Mouse (Mus musculus) neural tube, embryonic 14.5 days (tissue): ENCODE results near the gene Dgcr8. TPM values are rescaled to one million over a fixed set of nuclear protein-coding genes. Genes with fewer than 3 reads are reported as not detected.
A peak's percentile ranks its signal among the peaks of the same experiment; 100 is the strongest.

Source experiments
- ATAC-seq: fragments of 200-750 bp; cut with Nextera tagmentation; 2 replicates; pipeline ENCODE4 v1.8.0; 2017; ENCODE audit warnings: low read depth, mild to moderate bottlenecking, moderate TSS enrichment, moderate library complexity
- H3K27ac ChIP-seq: fragments of 300-500 bp; sonication (generic); 2 replicates; pipeline ENCODE4 v1.5.1; 2014; ENCODE audit warnings: low read depth, mild to moderate bottlenecking, control low read depth, low read length, moderate library complexity, mixed read lengths
- H3K27me3 ChIP-seq: fragments of 300-500 bp; sonication (generic); 2 replicates; pipeline ENCODE4 v1.6.1; 2014; ENCODE audit warnings: low read length; ENCODE audit not compliant: control insufficient read depth, insufficient read depth
- H3K36me3 ChIP-seq: fragments of 300-500 bp; sonication (generic); 2 replicates; pipeline ENCODE4 v1.6.1; 2014; ENCODE audit warnings: low read length, mixed read lengths; ENCODE audit not compliant: control insufficient read depth, insufficient read depth
- H3K4me1 ChIP-seq: fragments of 300-500 bp; sonication (generic); 2 replicates; pipeline ENCODE4 v1.6.1; 2014; ENCODE audit warnings: low read length; ENCODE audit not compliant: control insufficient read depth, insufficient read depth
- H3K4me2 ChIP-seq: fragments of 300-500 bp; sonication (generic); 2 replicates; pipeline ENCODE4 v1.6.1; 2014; ENCODE audit warnings: mild to moderate bottlenecking, low read depth, low read length, control low read depth
- H3K4me3 ChIP-seq: fragments of 300-500 bp; sonication (generic); 2 replicates; pipeline ENCODE4 v1.5.1; 2014; ENCODE audit warnings: low read depth, low read length, control low read depth, mixed read lengths
- H3K9ac ChIP-seq: fragments of 300-500 bp; sonication (generic); replicated peaks from 2 replicates; pipeline ENCODE4 v1.6.1; 2014; ENCODE audit warnings: low read depth, mild to moderate bottlenecking, control low read depth, low read length, mixed read lengths
- H3K9me3 ChIP-seq: fragments of 300-500 bp; sonication (generic); 2 replicates; pipeline ENCODE4 v1.6.1; 2016; ENCODE audit warnings: low read length; ENCODE audit not compliant: control insufficient read depth
- WGBS: fragments of 180-500 bp; shearing (Covaris S2); extraction: QIAGEN DNeasy Blood & Tissue Kit; methylation state at CpG from one replicate; pipeline ENCODE4 v1.1.7; 2014; 5-methylcytosine and 5-hydroxymethylcytosine counted together
- polyA plus RNA-seq: library from polyadenylated mRNA; unstranded; fragments of >200 nt; fragmentation: Nextera tagmentation; extraction: Ambion mirVana; gene quantifications from 2 replicates; pipeline ENCODE4 v1.2.1, GENCODE M21; 2014

Gene Dgcr8
- polyA plus RNA-seq, 1 experiment from 2014 or later, result 40.8 TPM

GRCm38 (mm10) chr16:18247521-18248399 lies 41.3 kb downstream of the Dgcr8 start:
- Histone ChIP-seq H3K4me1 (peaks cover 29% of the 10 kb centered on the region), H3K9ac (peak overlapping the region; percentile 89), H3K4me2 (peak overlapping the region; percentile 69), H3K4me3 (peak overlapping the region; percentile 89), H3K9me3 (no peaks in the 10 kb centered on the region), H3K27ac (peak overlapping the region; percentile 93), H3K36me3 (peaks cover 30% of the 10 kb centered on the region), H3K27me3 (no peaks in the 10 kb centered on the region)
- WGBS, result under 1% methylated on average over 32 of the region's 33 CpGs
- no peak; the same call in 1 of the 2 replicates for ATAC-seq

- H3K36me3 ChIP-seq, result peaks cover 59% of the 10 kb centered on the region
- WGBS, result 93% methylated on average over 10 of the region's 10 CpGs
- H3K27ac ChIP-seq, result no peak overlapping the region
- no peaks in the 10 kb centered on the region for H3K27me3 ChIP-seq
- ATAC-seq, result no peak
- no peaks in the 10 kb centered on the region for H3K9me3 ChIP-seq
- H3K9ac ChIP-seq, result no peak overlapping the region
- H3K4me2 ChIP-seq, result no peak overlapping the region
- peaks cover 2% of the 10 kb centered on the region for H3K4me1 ChIP-seq
- no peak overlapping the region for H3K4me3 ChIP-seq
Observed at GRCm38 (mm10) chr16:18241581-18241980, 47.5 kb downstream of the Dgcr8 start.

GRCm38 (mm10) chr16:18236676-18237501 lies 52.2 kb downstream of the Dgcr8 start:
- Histone ChIP-seq H3K4me1 (peaks cover 19% of the 10 kb centered on the region), H3K4me2 (no peak overlapping the region), H3K9ac (no peak overlapping the region), H3K27ac (no peak overlapping the region), H3K4me3 (no peak overlapping the region), H3K36me3 (peaks cover 30% of the 10 kb centered on the region), H3K9me3 (no peaks in the 10 kb centered on the region), H3K27me3 (no peaks in the 10 kb centered on the region)
- WGBS, result 70% methylated on average over 7 of the region's 7 CpGs
- no peak for ATAC-seq

- H3K27me3 ChIP-seq, result no peaks in the 10 kb centered on the region
- peak; percentile 87 for ATAC-seq
- peak overlapping the region; percentile 94 for H3K9ac ChIP-seq
- H3K4me2 ChIP-seq, result peak overlapping the region; percentile 86
- H3K4me1 ChIP-seq, result peaks cover 19% of the 10 kb centered on the region
- peak overlapping the region; percentile 84 for H3K4me3 ChIP-seq
- 5% methylated on average over 19 of the region's 19 CpGs for WGBS
- peaks cover 23% of the 10 kb centered on the region for H3K36me3 ChIP-seq
- H3K9me3 ChIP-seq, result no peaks in the 10 kb centered on the region
- peak overlapping the region; percentile 91 for H3K27ac ChIP-seq
Observed at GRCm38 (mm10) chr16:18235389-18236065, 53.5 kb downstream of the Dgcr8 start.

GRCm38 (mm10) chr16:18234671-18235388 lies 54.2 kb downstream of the Dgcr8 start, which contains the start of gene Zdhhc8:
Zdhhc8 (minus strand) TSS chr16:18235136.
- Histone ChIP-seq H3K9me3 (no peaks in the 10 kb centered on the region), H3K36me3 (peaks cover 16% of the 10 kb centered on the region), H3K4me2 (peak within 1 kb of the TSS; percentile 86), H3K9ac (peak within 1 kb of the TSS; percentile 94), H3K4me1 (peaks cover 19% of the 10 kb centered on the region), H3K27me3 (no peaks in the 10 kb centered on the region), H3K4me3 (peak within 1 kb of the TSS; percentile 84), H3K27ac (peak within 1 kb of the TSS; percentile 91)
- 1% methylated on average over 54 of the region's 79 CpGs for WGBS
- peak; percentile 83 for ATAC-seq

- no peaks in the 10 kb centered on the region for H3K9me3 ChIP-seq
- H3K4me1 ChIP-seq, result peaks cover 24% of the 10 kb centered on the region
- peak overlapping the region; percentile 91 for H3K27ac ChIP-seq
- H3K4me3 ChIP-seq, result peak overlapping the region; percentile 84
- H3K36me3 ChIP-seq, result peaks cover 8% of the 10 kb centered on the region
- no peaks in the 10 kb centered on the region for H3K27me3 ChIP-seq
- peak; percentile 28; the same call in 1 of the 2 replicates for ATAC-seq
- H3K4me2 ChIP-seq, result peak overlapping the region; percentile 86
- 23% methylated on average over 13 of the region's 13 CpGs for WGBS
- H3K9ac ChIP-seq, result peak overlapping the region; percentile 94
Observed at GRCm38 (mm10) chr16:18233919-18234670, 55.0 kb downstream of the Dgcr8 start.

GRCm38 (mm10) chr16:18233451-18233850 lies 55.6 kb downstream of the Dgcr8 start:
- 33% methylated on average over 1 of the region's 1 CpGs for WGBS
- Histone ChIP-seq H3K4me2 (peak overlapping the region; percentile 86; the same call in 1 of the 2 replicates), H3K27me3 (no peaks in the 10 kb centered on the region), H3K9me3 (no peaks in the 10 kb centered on the region), H3K4me1 (peaks cover 24% of the 10 kb centered on the region), H3K36me3 (peaks cover 4% of the 10 kb centered on the region; the same call in 1 of the 2 replicates), H3K9ac (peak overlapping the region; percentile 94; the same call in 1 of the 2 replicates), H3K27ac (no peak overlapping the region), H3K4me3 (no peak overlapping the region; the same call in 1 of the 2 replicates)
- no peak for ATAC-seq
